Mouse (Mus musculus): ENCODE results near the gene Kalrn.
"Not testable (repeated sequence)": the region's sequence is repeated elsewhere in the genome, so short reads cannot be mapped to it uniquely, and the experiment has no call there.

Kalrn gene

GRCm38 (mm10) chr16:34095093-34095465, 478.3 kb downstream of the Kalrn start:
- DNase-seq: no peak

GRCm38 (mm10) chr16:34094446-34095092, 478.8 kb downstream of the Kalrn start:
- peak; percentile 53 to 65 for DNase-seq

DNA sequence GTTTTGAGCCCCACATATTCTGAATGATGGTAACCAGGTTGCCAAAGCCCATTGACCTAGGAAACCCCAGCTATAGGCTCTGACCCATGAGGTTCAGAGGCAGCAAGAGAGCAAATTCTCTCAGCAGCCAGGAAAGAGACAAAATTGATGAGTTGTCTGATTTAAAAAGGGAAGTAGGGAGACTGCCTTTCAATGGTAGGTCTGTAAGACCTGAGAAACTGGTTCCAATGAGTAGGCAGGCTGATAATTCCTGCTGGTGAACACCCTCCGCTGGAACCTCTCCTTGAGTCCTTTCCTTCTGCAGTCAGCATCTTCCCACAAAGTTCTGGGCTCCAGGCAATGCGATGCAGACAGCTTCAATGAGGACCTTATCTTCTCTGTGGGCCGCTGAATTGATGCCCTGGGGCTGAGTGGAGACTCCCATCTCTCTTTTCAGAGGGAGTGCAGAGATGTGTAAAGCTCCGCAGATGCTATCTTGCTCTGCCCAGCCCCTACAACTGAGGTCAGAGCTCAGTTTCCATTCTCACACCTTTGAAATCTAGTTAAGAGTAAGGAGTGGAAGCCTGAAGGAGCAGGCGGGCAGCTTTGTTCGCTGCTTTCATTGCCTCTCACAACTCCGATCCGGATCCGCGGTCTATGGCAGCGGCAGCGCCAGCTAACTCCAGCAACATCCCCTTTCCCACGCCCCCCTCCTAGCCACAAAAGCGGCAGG, 479.4 kb downstream of the Kalrn start:
- no peak for DNase-seq

DNA sequence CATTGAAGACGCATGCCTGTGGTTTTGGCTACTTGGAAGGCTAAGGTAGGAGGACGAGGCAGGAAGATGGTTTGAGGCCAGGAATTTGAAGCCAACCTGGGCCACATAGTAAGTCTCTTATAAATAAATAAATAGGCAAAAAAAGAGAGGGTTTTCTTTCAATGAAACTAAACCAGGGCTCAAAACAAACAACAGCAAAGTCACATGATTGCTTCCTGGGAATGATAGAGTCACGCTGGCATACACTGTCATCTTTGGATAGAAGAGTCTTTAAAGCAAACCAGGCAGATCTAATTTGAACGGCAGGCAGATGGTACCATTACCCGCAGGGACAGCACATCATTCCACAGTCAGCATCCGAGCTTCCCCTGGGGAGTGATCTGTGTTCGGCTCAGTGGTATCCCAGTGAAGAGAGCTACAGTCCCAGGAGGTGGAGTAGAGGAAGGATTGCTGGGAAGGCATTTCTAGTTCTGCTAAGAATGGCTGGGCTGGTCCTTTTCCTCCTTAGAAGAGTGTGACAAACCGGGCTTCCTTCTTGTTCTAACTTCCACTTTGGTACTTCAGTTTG, 483.7 kb downstream of the Kalrn start:
- DNase-seq: no peak

GRCm38 (mm10) chr16:34089022-34089421, 484.3 kb downstream of the Kalrn start:
- DNase-seq: no peak

- peak; percentile 21 to 52 for DNase-seq
Measured at GRCm38 (mm10) chr16:34088331-34088730, 485.0 kb downstream of the Kalrn start.

- DNase-seq: no peak
Measured at GRCm38 (mm10) chr16:34084135-34084920, 489.0 kb downstream of the Kalrn start.

GRCm38 (mm10) chr16:34082494-34083469, 490.6 kb downstream of the Kalrn start:
- no peak for DNase-seq

DNA sequence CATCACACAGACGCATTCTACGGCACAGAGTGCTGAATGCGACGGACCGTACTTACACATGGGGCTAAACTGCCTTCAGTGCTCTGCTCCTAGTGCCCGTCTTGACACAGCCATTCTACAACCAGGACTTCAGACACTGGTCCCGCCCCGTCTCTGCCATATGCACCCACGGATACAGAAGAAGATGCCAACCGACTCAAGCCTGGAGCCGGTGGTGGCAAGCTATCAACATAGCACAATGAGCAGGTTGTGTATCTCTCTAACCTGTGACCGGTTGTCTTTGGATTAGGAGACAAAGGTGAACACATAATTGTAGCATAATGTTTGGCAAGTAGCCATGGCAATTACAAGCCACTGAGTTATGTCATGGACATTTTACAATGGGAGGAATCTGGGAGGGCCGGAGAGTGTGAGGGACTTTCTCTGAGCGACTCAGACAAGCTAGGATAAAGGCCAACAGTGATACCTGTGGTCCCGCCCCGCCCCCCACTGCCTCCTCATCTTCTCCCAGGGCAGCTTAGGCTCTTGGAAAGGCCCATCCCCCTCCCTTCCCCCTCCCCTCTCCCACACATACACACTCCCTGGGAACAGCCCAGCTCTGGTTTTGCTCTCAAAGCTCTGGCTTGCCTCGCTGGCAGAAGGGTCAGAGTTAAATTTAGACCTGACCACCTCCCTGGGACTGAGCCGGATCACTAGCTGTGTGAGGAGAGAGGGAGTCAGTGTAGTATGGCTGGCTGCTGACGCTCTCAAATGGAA, 491.5 kb downstream of the Kalrn start:
- no peak for DNase-seq

GRCm38 (mm10) chr16:34081314-34081682, 492.0 kb downstream of the Kalrn start:
- not testable (repeated sequence) for DNase-seq

GRCm38 (mm10) chr16:34080818-34081217, 492.5 kb downstream of the Kalrn start:
- no peak for DNase-seq

DNA sequence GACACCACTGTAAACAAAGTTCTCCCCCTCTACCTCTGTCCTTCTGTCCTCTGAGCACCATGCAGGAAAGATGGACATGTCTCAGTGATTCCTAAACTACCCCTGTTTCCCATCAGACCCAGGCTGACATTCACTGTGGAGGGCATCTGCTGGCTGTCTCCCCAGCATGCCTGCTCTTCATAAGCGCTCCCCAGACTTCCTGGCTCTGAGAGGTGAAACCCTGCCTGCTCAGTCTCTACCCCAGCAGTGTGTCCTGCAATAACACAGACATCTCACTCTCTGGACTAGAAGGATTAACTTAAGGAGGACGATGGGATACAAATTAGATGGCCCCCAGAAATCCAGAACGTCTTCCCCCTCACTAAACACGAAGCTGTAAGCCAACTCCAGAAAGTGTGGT, 493.8 kb downstream of the Kalrn start:
- no peak for DNase-seq

DNA sequence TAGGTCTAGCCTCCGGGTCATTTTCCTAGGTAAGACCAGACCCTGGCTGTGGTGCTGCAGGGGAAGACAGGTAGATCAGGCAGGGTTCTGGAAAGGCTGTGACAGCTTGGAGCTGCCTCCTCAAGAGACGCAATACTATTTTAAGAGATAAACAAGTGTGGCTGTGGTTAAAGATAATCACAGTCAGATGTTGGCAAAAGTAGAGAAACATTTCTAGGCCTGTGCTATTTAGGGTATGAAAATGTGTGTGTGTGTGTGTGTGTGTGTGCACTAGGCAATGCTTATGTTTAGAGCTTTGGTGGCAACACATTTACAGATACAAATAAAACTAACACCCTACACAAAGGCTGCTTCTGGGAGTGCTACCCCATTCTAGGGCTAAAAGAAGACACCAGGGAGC, 494.6 kb downstream of the Kalrn start:
- DNase-seq: no peak

GRCm38 (mm10) chr16:34076101-34076500, 497.2 kb downstream of the Kalrn start:
- DNase-seq: no peak

- DNase-seq: no peak
Measured at GRCm38 (mm10) chr16:34073930-34074329, 499.4 kb downstream of the Kalrn start.

DNA sequence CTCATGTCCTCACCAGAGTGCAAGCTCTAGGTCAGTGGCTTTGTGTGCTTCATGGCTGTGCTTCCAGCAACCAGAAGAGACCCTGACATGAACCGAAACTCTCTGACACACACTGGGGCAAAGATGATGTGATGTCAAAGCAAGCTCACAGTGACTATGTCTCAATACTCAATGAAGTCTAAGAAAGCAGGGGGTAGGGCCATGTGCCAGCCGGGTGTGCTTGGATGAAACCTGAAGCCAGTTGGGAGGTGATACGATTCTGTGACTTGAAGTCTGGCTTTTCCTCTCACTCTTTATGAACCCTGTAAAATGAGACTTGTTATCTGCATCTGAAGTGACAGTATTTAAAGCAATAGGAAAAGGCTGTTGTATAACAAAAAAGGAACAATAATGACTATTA, 501.2 kb downstream of the Kalrn start:
- DNase-seq: no peak

- DNase-seq: no peak
Measured at GRCm38 (mm10) chr16:34071223-34071825, 502.0 kb downstream of the Kalrn start.

- DNase-seq: no peak
Measured at GRCm38 (mm10) chr16:34069481-34069880, 503.9 kb downstream of the Kalrn start.

DNA sequence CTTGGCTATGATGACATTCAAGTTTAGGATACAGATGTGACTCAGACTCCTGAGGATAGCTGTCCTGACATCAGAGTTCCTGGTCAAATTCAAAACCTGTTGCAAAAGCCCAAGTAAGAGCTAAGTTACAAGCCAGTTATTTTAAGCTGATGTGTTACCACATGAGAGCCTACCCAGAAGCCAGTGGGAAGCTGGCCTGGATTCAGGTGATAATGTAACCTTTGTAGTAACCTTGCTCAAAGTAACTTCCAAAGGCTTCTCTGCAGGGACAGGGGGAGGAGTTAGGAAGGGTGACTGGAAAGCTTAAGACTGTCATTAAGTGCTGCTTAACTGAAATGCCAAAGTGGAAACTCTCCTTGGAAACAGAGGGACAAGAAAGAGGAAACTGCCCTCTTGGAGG, 506.4 kb downstream of the Kalrn start:
- peak in 1 of 2 experiments; percentile 23 for DNase-seq

DNA sequence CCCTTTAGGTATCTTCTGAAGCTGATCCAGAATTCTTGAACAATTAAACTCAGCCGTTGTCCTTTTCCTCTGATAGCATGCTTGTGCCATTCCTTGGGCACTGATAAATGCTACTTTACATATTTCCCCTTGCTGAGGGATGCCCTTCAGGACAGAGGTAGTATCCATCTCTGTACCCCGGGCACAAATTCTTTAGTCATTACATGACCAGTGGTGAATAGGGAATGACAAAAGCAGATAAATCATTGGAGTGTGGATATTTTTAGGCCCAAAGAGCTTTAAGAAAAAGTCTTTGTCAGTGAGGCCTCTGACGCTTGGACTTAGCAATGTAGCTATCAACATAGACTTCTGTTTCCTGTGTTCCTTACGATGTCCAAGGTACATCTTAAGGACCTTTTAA, 507.0 kb downstream of the Kalrn start:
- DNase-seq: no peak

GRCm38 (mm10) chr16:34063313-34063712, 510.0 kb downstream of the Kalrn start:
- no peak for DNase-seq
